Comparison of ENCODE assay signal across 9 mouse cellular contexts in genomic region chr19:7617696-7618095, GRCm38 (mm10). TPM values are rescaled to one million over a fixed set of nuclear protein-coding genes. Genes with fewer than 3 reads are reported as not detected.
DNase-seq lines count a peak whose midpoint lies in the region; ATAC-seq and TF ChIP-seq lines count a peak whose summit lies in the region.
"Had no signal": no experiment of that assay in that cellular context is flagged by ENCODE, and none has a peak within 500 bp of the region (broad histone marks: within the 10 kb centered on the region; RNA-seq: fewer than 3 reads in every experiment).

No protein-coding gene starts in this region.

- no peaks in the 10 kb centered on the region for H3K9me3 ChIP-seq in liver, embryonic 11.5 days (ENCODE audit: control insufficient read depth, low read length)
- H3K9me3 ChIP-seq in forebrain, embryonic 16.5 days (ENCODE audit: control insufficient read depth, low read length) = no peaks in the 10 kb centered on the region
- no peaks in the 10 kb centered on the region for H3K9me3 ChIP-seq in midbrain, postnatal 0 days (ENCODE audit: low read length)
- H3K9me3 ChIP-seq: embryonic facial prominence, embryonic 15.5 days had no signal

- H3K4me3 ChIP-seq in liver, adult 2 months (ENCODE audit: insufficient read depth, low read depth, low read length) = no peak overlapping the region
- H3K4me3 ChIP-seq in liver, embryonic 11.5 days (ENCODE audit: low read depth, low read length) = no peak overlapping the region
- H3K4me3 ChIP-seq in forebrain, embryonic 16.5 days (replicated peaks; ENCODE audit: low read length) = no peak overlapping the region
- H3K4me3 ChIP-seq in midbrain, postnatal 0 days (ENCODE audit: low read depth, low read length) = no peak overlapping the region
- H3K4me3 ChIP-seq in testis, adult 2 months (ENCODE audit: control insufficient read depth, low read depth, low read length) = no peak overlapping the region
- H3K4me3 ChIP-seq: embryonic facial prominence, embryonic 15.5 days had no signal

- H3K9ac ChIP-seq in liver, adult 2 months (ENCODE audit: low read depth, low read length) = no peak overlapping the region
- H3K9ac ChIP-seq in liver, embryonic 11.5 days (ENCODE audit: low read depth, low read length) = no peak overlapping the region
- H3K9ac ChIP-seq in forebrain, embryonic 16.5 days (replicated peaks; ENCODE audit: low read depth, low read length) = no peak overlapping the region
- H3K9ac ChIP-seq in midbrain, postnatal 0 days (replicated peaks; ENCODE audit: low read length, poor library complexity, severe bottlenecking) = no peak overlapping the region
- H3K9ac ChIP-seq: embryonic facial prominence, embryonic 15.5 days had no signal

- no peaks in the 10 kb centered on the region; the same call in 1 of the 2 replicates for H3K27me3 ChIP-seq in liver, adult 2 months (ENCODE audit: control insufficient read depth, insufficient read depth, low read length)
- H3K27me3 ChIP-seq in liver, embryonic 11.5 days (replicated peaks; ENCODE audit: control insufficient read depth, insufficient read depth, low read length) = peaks cover 14% of the 10 kb centered on the region
- peaks cover 2% of the 10 kb centered on the region; the same call in 1 of the 2 replicates for H3K27me3 ChIP-seq in forebrain, embryonic 16.5 days (replicated peaks; ENCODE audit: control insufficient read depth, insufficient read depth, low read length)
- no peaks in the 10 kb centered on the region for H3K27me3 ChIP-seq in midbrain, postnatal 0 days (ENCODE audit: insufficient read depth, low read length)
- no peaks in the 10 kb centered on the region for H3K27me3 ChIP-seq in testis, adult 2 months (ENCODE audit: control insufficient read depth, insufficient read depth, low read length)
- H3K27me3 ChIP-seq: embryonic facial prominence, embryonic 15.5 days had no signal

- H3K36me3 ChIP-seq in liver, adult 2 months (ENCODE audit: control insufficient read depth, insufficient read depth, low read length) = no peaks in the 10 kb centered on the region
- no peaks in the 10 kb centered on the region for H3K36me3 ChIP-seq in liver, embryonic 11.5 days (ENCODE audit: control insufficient read depth, insufficient read depth, low read length)
- H3K36me3 ChIP-seq in forebrain, embryonic 16.5 days (ENCODE audit: control insufficient read depth, insufficient read depth) = no peaks in the 10 kb centered on the region
- H3K36me3 ChIP-seq in midbrain, postnatal 0 days (ENCODE audit: insufficient read depth, low read length) = no peaks in the 10 kb centered on the region
- no peaks in the 10 kb centered on the region for H3K36me3 ChIP-seq in testis, adult 2 months (ENCODE audit: control insufficient read depth, insufficient read depth, low read length)
- H3K36me3 ChIP-seq: embryonic facial prominence, embryonic 15.5 days had no signal

- TF ChIP-seq POLR2A in liver, adult 2 months (IDR thresholded peaks at IDR 0.05; ENCODE audit: extremely low read depth, insufficient read depth, low read length) = no peak
- no peak for TF ChIP-seq POLR2A in testis, adult 2 months (IDR thresholded peaks at IDR 0.05; ENCODE audit: control insufficient read depth, low read depth, low read length)

- no peak overlapping the region for H3K27ac ChIP-seq in liver, adult 2 months (replicated peaks; ENCODE audit: insufficient read depth, low read depth, low read length)
- H3K27ac ChIP-seq in liver, embryonic 11.5 days (ENCODE audit: low read depth, low read length) = no peak overlapping the region
- no peak overlapping the region for H3K27ac ChIP-seq in forebrain, embryonic 16.5 days (ENCODE audit: low read length)
- H3K27ac ChIP-seq in midbrain, postnatal 0 days (ENCODE audit: low read depth, low read length) = no peak overlapping the region
- H3K27ac ChIP-seq in testis, adult 2 months (ENCODE audit: control insufficient read depth, insufficient read depth, low read depth, low read length) = no peak overlapping the region
- H3K27ac ChIP-seq: embryonic facial prominence, embryonic 15.5 days had no signal

- no peaks in the 10 kb centered on the region for H3K79me2 ChIP-seq in liver, adult 2 months (ENCODE audit: control insufficient read depth, insufficient read depth, low read length)

- no peaks in the 10 kb centered on the region for H3K4me1 ChIP-seq in liver, adult 2 months (ENCODE audit: control insufficient read depth, insufficient read depth, low read length)
- no peaks in the 10 kb centered on the region for H3K4me1 ChIP-seq in liver, embryonic 11.5 days (replicated peaks; ENCODE audit: control insufficient read depth, insufficient read depth, low read length)
- H3K4me1 ChIP-seq in forebrain, embryonic 16.5 days (replicated peaks; ENCODE audit: control insufficient read depth, insufficient read depth, low read length) = no peaks in the 10 kb centered on the region
- H3K4me1 ChIP-seq in midbrain, postnatal 0 days (ENCODE audit: insufficient read depth, low read length) = no peaks in the 10 kb centered on the region
- H3K4me1 ChIP-seq in testis, adult 2 months (ENCODE audit: control insufficient read depth, insufficient read depth, low read length) = no peaks in the 10 kb centered on the region

- TF ChIP-seq CTCF in liver, adult 2 months (IDR thresholded peaks at IDR 0.05; ENCODE audit: low read depth, low read length) = peak; percentile 67
- TF ChIP-seq CTCF in midbrain, postnatal 0 days (IDR thresholded peaks at IDR 0.05) = peak; percentile 91
- peak; percentile 28; the same call in 1 of the 2 replicates for TF ChIP-seq CTCF in testis, adult 2 months (IDR thresholded peaks at IDR 0.05; ENCODE audit: control insufficient read depth, insufficient read depth, insufficient replicate concordance, low read depth, low read length)

- DNase-seq in liver, adult 2 months (ENCODE audit: extremely low read depth, low read depth, low spot score) = peak; percentile 42
- DNase-seq in liver, embryonic 11.5 days (ENCODE audit: low spot score) = no peak
- DNase-seq in cerebellum, adult 18-20 months = peak; percentile 50 to 68
- DNase-seq in hindlimb bud, embryonic 11.5 days (ENCODE audit: extremely low spot score, low read depth, low spot score) = peak; percentile 47
- DNase-seq in left cerebral cortex, postnatal 10 days (ENCODE audit: extremely low spot score in 1 of 2, low spot score in 2 of 2) = peak; percentile 63 to 69
- peak; percentile 87 for DNase-seq in midbrain, postnatal 0 days (ENCODE audit: low spot score)

- intact Hi-C loops in left cerebral cortex, postnatal 10 days (cut with DNase I) = loop anchor here (2.0 kb wide), 1 partner anchor 89 kb away; no protein-coding TSS in a partner anchor

- ATAC-seq in liver, embryonic 11.5 days (replicated peaks; ENCODE audit: low FRiP score) = no peak
- peak; percentile 55 for ATAC-seq in forebrain, embryonic 16.5 days
- no peak for ATAC-seq in midbrain, postnatal 0 days (ENCODE audit: low FRiP score)

- 27% methylated on average over 7 of the region's 7 CpGs for WGBS in liver, adult 2 months
- WGBS in liver, embryonic 11.5 days = 41% methylated on average over 7 of the region's 7 CpGs
- 35% methylated on average over 7 of the region's 7 CpGs for WGBS in forebrain, embryonic 16.5 days
- WGBS in midbrain, postnatal 0 days = 47% methylated on average over 7 of the region's 7 CpGs

- H3K4me2 ChIP-seq in liver, embryonic 11.5 days = no peak overlapping the region
- H3K4me2 ChIP-seq in forebrain, embryonic 16.5 days (ENCODE audit: low read length) = 0 out of 2 replicates have a peak overlapping the region, but pooled peaks have one; percentile 5
- H3K4me2 ChIP-seq in midbrain, postnatal 0 days (ENCODE audit: low read depth, low read length, poor library complexity, severe bottlenecking) = no peak overlapping the region
- H3K4me2 ChIP-seq: embryonic facial prominence, embryonic 15.5 days had no signal

RNA-seq across cellular contexts. Expression of gene Hrasls5, which starts 5.4 kb away (rescaled TPM):
- not detected in 2 replicates for total RNA-seq in liver, adult 2 months (2014; rRNA removed)
- polyA plus RNA-seq in liver, adult 2 months (2012; rRNA removed) = not detected in 2 replicates
- polyA plus RNA-seq in liver, embryonic 11.5 days (2014; fragmentation: Nextera tagmentation; extraction: Ambion mirVana) = not detected in 2 replicates
- polyA plus RNA-seq in forebrain, embryonic 16.5 days (2015; fragmentation: Nextera tagmentation; extraction: Ambion mirVana) = not detected in 2 replicates
- total RNA-seq in left cerebral cortex, postnatal 10 days (2021) = not detected
- 0.99 TPM in 1 of 2 replicates, not detected in the other for total RNA-seq in midbrain, postnatal 0 days (2014; rRNA removed)
- polyA plus RNA-seq in midbrain, postnatal 0 days (2015; fragmentation: Nextera tagmentation; extraction: Ambion mirVana) = 0.59 TPM in 1 of 2 replicates, not detected in the other
- 2,582 and 2,785 TPM in 2 replicates for polyA plus RNA-seq in testis, adult 2 months (2012; rRNA removed)

RNA-seq across cellular contexts. Expression of gene Lgals12, which starts 10.7 kb away (rescaled TPM):
- not detected in 2 replicates for total RNA-seq in liver, adult 2 months (2014; rRNA removed)
- polyA plus RNA-seq in liver, adult 2 months (2012; rRNA removed) = not detected in 2 replicates
- polyA plus RNA-seq in liver, embryonic 11.5 days (2014; fragmentation: Nextera tagmentation; extraction: Ambion mirVana) = not detected in 2 replicates
- polyA plus RNA-seq in forebrain, embryonic 16.5 days (2015; fragmentation: Nextera tagmentation; extraction: Ambion mirVana) = 0.16 TPM in 1 of 2 replicates, not detected in the other
- total RNA-seq in left cerebral cortex, postnatal 10 days (2021) = under 1 TPM; 0.26 to 0.28 TPM
- 0.09 and 0.16 TPM in 2 replicates for total RNA-seq in midbrain, postnatal 0 days (2014; rRNA removed)
- polyA plus RNA-seq in midbrain, postnatal 0 days (2015; fragmentation: Nextera tagmentation; extraction: Ambion mirVana) = 0.12 and 0.17 TPM in 2 replicates
- polyA plus RNA-seq in testis, adult 2 months (2012; rRNA removed) = 0.37 and 0.53 TPM in 2 replicates

Comparison
In these comparisons a context has a peak if more than half of its experiments do, and no peak if none do; other contexts are left out.
1. CTCF ChIP-seq: peak in every context shown above with its lines; median percentile 91 in midbrain, postnatal 0 days; 67 in liver, adult 2 months; 28 in testis, adult 2 months.
2. RNA of gene Hrasls5, which starts 5.4 kb away (polyA plus RNA-seq): 2,582 to 2,785 TPM in testis, adult 2 months; 0.59 TPM in midbrain, postnatal 0 days, not detected in forebrain, embryonic 16.5 days, not detected in liver, adult 2 months and not detected in liver, embryonic 11.5 days; every median in the first group is over 1,000 times any median in the second.